Mouse (Mus musculus) brain, embryonic 14.5 days (tissue): ENCODE measurements at regions not wholly inside any gene's neighbourhood (a gene's known extent, or its start where the extent isn't known, plus 50 kb on each side); places are given as distances from the start of the nearest gene placed in this dataset.
"Not testable (repeated sequence)": the region's sequence is repeated elsewhere in the genome, so short reads cannot be mapped to it uniquely, and the experiment has no call there.

Source experiments
- DNase-seq: peaks from one replicate; pipeline ENCODE4 v3.0.0-alpha.2; 2011; ENCODE audit warnings: low read depth
- CTCF ChIP-seq: fragments of 200-500 bp; IDR thresholded peaks from 2 replicates; pipeline ENCODE4 v1.5.1; 2012; ENCODE audit warnings: inconsistent platforms, mild to moderate bottlenecking, moderate library complexity, borderline replicate concordance; ENCODE audit not compliant: insufficient read depth, insufficient read length; ENCODE audit errors: extremely low read depth
- POLR2A ChIP-seq: fragments of 200-500 bp; IDR thresholded peaks from 2 replicates; pipeline ENCODE4 v1.6.1; 2012; ENCODE audit warnings: mild to moderate bottlenecking, inconsistent platforms, borderline replicate concordance; ENCODE audit not compliant: poor library complexity, insufficient read depth, insufficient read length, severe bottlenecking; ENCODE audit errors: extremely low read depth

DNA sequence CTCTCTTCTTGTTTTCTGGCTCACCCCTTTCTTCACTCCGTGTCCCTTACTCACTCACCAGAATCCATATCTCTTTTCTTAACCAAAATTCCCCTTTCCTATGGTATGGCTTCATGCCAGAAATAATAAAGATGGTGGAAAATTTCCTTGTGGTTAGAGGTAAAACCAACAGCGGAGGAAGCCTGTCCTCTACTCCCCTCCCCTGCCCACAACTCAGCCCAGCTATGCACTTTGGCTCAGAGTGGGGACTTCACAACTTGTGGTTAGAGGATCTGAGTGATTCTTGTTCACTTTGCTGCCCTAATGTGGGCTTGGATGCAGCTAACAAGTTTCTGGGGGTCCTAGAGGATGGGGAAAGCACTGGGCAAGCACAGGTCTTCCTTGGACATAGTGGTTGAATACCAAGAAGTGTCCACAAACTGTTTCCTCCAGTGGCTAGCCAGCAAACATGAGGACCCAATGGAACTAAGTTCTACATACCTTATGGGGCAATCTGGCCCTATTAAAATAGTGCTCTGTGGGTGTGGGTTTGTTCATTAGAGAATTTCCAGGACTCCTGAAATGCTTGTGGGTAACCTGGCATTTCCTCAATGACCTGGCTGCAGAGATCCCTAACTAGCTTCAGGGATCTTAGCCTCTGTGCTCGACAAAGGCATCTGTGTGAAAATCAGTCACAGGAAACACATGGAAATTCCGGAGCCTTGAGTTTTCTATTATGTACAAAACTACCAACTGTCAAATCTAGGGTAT is 118.9 kb upstream of the Rasgrp1 start:
- no peak for TF ChIP-seq POLR2A
- TF ChIP-seq CTCF, result no peak
- no peak for DNase-seq

DNA sequence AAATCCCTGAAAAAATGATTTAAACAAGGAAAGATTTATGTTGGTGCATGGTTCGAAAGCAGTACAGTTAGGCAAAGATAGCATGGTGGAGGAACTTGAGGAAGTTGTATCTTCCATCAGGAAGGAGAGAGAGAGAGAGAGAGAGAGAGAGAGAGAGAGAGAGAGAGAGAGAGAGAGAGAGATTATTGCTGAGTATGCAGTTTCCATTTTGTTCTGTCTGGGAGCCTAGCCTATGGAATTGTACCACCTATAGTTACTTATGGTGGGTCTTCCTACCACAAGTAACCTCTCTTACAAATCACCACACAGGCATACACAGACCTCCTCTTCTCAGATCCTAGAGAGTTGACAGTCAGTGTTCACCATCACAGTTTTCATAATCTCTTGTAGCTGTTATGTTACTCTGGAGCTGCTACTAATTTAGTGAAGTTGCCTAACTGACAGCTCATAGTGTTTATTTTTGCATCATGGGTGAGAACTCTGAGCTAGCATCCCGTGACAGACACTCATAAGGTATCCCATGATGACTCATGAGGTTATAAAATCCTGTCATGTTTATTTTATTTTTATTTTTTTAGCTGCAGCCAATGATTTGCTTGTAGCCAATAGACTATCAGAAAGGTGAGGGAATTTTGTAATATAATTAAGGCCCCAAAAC is 132.2 kb upstream of the Rasgrp1 start:
- no peak for DNase-seq
- no peak for TF ChIP-seq POLR2A
- no peak for TF ChIP-seq CTCF

DNA sequence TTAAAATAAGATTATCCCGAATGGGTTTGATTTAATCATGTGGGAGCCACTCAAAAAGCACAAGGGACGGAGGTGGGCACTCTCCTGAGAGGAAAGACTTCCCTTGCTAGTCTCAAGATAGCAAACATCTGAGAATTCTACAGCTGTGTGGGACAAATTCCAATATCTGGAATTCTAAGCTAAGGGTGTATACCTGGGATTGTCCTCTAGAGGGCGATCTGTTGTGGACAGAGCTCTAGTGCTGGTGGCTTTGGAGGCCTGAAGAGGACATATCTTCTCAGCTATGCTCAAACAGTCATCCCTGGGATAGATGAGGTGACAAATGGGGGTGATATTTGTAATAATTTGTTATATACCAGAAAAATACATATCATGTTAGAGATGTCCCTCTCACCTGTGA is 132.8 kb upstream of the Rasgrp1 start:
- DNase-seq, result no peak

DNA sequence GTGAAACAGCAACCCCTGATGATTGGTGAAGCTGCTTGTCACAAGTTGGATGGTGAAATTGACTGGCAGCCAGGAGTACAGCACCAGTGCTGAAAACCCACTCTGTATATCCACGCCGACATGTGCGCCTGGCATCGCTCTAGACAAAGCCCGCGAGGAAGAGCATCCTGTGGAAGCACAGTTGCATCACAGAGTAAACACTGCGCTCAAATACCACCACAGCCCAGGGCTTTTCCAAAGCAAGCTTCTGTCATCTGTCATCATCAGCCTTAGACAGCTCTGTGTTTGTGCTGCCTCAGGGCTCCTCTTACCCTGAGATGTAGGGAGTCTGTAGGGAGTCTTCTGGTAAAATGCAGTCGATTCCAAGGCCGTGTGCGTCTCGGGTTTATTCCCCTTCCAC is 134.7 kb upstream of the Rasgrp1 start:
- not testable (repeated sequence) for DNase-seq

More for the DNA sequence above, 132.8 kb upstream of the Rasgrp1 start:
- peak; percentile 54; the same call in 1 of the 2 replicates for TF ChIP-seq CTCF
- no peak for TF ChIP-seq POLR2A

DNA sequence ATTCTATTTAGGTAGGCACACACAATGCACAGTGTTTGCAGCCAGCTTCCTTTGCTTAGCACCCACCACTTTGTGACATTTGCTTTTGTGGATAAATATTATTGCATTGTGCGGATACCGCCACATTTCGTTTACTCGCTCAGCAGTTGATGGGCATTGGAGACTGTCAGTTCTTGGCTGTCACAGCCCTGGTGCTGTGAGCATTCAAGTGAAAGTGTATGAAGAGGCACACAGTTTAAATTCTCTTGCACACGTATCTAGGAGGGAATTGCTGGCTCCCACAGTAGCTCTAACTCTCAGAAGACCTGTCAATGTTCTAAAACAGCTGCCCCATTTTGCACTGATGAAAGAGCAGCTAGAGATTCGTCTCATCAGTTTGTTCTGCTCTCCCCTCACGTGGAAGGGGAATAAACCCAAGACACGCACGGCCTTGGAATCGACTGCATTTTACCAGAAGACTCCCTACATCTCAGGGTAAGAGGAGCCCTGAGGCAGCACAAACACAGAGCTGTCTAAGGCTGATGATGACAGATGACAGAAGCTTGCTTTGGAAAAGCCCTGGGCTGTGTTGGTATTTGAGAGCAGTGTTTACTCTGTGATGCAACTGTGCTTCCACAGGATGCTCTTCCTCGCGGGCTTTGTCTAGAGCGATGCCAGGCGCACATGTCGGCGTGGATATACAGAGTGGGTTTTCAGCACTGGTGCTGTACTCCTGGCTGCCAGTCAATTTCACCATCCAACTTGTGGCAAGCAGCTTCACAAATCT is 136.6 kb upstream of the Rasgrp1 start:
- DNase-seq, result peak; percentile 41

DNA sequence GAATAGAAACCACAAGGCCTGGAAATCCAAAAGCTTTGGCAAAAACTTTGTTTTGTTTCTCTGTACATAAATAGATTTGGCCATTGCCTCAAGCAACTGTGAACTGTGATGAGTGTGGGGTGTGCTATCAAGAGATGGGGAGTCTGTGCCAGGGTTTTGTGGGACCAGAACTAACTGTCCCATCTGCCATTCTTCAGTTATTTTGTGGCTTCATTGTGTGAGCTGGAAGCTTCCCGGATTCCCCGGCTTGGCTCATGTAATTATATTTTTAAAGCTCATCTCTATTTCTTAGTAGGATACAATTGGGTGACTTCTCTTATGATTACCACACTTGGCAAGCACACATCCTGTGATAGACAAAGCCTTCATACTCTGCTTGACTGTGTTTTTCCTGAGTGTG is 143.6 kb upstream of the Rasgrp1 start:
- DNase-seq, result no peak
- TF ChIP-seq CTCF (no peak), POLR2A (no peak)

DNA sequence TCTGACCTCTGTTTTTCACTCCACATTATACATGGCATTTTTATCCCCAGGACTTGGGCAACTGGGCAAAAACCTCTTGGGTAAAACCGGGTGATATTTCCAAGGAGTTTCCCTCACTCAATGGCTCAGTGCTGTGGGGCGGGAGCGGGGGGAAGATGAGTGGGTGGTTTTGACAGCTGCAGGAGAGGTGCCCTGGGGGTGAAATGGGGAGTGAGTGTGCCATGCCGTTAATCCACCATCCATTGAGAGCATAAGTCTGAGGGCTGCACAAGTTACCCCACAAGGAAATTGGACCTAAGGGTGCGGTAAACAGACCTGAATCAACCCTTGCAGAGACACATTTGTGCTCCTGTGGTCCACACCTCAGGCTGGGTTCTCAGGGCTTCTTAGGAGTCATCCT is 155.8 kb upstream of the Rasgrp1 start:
- TF ChIP-seq CTCF, result no peak
- TF ChIP-seq POLR2A, result no peak
- no peak for DNase-seq

DNA sequence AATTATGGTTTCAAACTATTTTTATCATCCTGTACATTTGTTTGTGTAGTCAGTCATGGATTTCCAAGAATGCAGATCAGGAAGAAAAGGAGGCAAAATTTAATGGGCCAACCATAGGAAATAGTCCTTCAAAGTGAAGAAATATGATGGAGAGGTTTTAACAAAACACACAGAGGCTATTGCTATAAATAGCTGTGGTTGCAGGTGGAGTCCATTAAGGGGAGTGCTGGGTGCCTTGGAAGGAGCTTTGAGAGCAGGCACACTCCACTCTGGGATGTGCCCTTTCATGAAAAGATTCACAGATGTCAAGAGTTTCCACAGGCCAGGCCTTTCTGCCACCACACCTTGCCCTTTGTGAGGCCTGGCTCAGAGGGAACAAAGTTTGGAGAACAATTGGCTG is 159.8 kb upstream of the Rasgrp1 start:
- TF ChIP-seq POLR2A (no peak), CTCF (no peak)
- DNase-seq, result no peak

DNA sequence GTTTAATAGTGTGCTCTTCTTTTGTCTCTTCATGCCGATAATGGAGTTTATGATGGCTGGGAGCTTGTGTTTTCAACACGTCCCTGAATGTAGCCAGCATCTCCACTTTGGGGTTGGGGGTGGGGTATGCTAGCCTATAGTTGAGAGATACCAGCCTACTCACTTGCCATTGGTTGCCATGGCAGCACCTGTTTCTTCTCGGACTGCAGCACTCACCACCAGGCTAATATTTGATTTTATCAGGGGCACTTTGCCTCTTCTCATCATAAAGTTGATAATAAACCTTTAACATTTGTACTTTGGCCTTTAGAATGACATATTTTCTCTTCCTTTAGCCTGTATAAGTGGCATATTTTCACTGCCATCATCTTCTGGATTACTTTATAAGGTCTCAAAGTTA is 168.9 kb upstream of the Rasgrp1 start:
- no peak for DNase-seq
- TF ChIP-seq CTCF (no peak), POLR2A (no peak)

DNA sequence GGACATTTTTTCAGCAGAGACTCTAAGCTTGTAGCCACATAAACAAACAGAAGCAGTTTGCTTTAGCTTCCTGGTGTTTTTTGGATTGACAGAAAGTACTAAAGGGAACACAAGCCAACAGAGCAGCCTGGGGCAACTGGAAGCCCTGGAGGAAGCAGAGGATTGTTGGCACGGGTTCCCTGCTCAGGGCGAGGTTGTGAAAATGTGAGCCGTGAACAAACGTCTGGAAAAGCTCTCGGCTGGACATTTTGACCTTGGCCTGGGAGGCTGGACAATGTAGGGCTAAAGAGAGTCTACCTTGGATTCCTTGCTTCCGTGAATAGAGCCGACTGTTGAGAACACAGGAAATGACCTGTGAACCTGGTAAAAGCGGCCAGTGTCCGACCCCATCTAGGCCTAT is 169.8 kb upstream of the Rasgrp1 start:
- no peak for DNase-seq

DNA sequence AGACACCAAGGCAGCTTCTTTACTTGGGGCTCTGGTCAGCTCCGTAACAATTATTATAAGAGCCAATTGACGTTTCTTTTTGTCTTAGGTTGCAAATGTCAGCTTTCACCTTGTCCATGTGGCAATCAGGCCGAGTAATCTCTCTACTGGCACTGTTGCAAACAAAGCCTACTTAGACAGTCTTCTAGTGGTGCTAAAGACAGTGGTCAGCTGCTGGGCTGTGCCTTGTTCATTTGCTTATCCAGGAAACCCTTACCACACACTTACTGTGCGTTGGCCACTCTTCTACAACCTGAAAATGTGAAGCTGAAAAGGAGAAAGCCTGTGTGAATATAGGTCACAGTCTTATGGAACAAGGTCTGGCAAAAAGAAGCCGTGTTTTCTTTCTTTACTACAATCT is 181.6 kb upstream of the Rasgrp1 start:
- no peak for DNase-seq
- TF ChIP-seq POLR2A, result no peak
- TF ChIP-seq CTCF, result no peak

More for the DNA sequence above, 169.8 kb upstream of the Rasgrp1 start:
- no peak for TF ChIP-seq POLR2A
- TF ChIP-seq CTCF, result no peak

DNA sequence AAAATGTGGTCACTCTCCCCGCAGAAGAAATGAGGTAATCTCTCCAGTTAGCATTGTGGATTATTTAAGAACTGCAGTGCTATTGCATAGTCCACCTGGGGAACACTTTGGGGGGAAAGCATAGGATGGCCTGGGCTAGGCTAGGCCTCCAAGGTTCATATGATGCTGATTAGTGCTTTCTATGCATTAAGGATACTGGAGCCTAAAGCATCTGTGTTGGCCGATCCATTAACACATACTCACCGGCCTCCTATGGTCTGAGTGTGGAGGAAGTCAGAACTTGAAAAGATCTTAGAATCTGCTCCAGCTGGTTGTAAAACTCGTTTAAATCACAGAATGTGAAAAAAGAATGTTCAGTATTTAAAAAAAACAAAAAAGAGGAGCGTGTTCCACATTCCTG is 196.1 kb upstream of the Rasgrp1 start:
- TF ChIP-seq CTCF (no peak), POLR2A (no peak)
- no peak for DNase-seq
